Mouse (Mus musculus): ENCODE measurements around the gene Galnt2. TPM values are rescaled to one million over a fixed set of nuclear protein-coding genes. Genes with fewer than 3 reads are reported as not detected.
A peak's percentile ranks its signal among the peaks of the same experiment; 100 is the strongest.

The Galnt2 gene
- polyA plus RNA-seq, 1 experiment: 55.5 TPM

GRCm38 (mm10) chr8:124311111-124311510 is 79.9 kb downstream of the Galnt2 start:
- Histone ChIP-seq H3K79me3 (ENCODE audit: low read depth) (peaks cover 2% of the 10 kb centered on the region), H3K36me3 (ENCODE audit: control insufficient read depth, insufficient read depth) (peaks cover 20% of the 10 kb centered on the region), H3K79me2 (ENCODE audit: control insufficient read depth, insufficient read depth) (peaks cover 22% of the 10 kb centered on the region), H3ac (ENCODE audit: control insufficient read depth, insufficient read length, low read depth) (no peak overlapping the region), H3K4me3 (ENCODE audit: insufficient read depth, poor library complexity, severe bottlenecking) (no peak overlapping the region), H3K27me3 (ENCODE audit: control insufficient read depth, insufficient read depth, insufficient read length) (no peaks in the 10 kb centered on the region)
- TF ChIP-seq CTCF (IDR thresholded peaks at IDR 0.05; ENCODE audit: control insufficient read depth, insufficient read depth, insufficient read length) (no peak), MYOD1 (IDR thresholded peaks at IDR 0.05; ENCODE audit: control insufficient read depth, insufficient read length, low read depth) (no peak), MYOG (IDR thresholded peaks at IDR 0.05; ENCODE audit: control insufficient read depth, extremely low read depth, insufficient read length) (no peak), MAX (IDR thresholded peaks at IDR 0.05) (no peak), FOSL1 (IDR thresholded peaks at IDR 0.05; ENCODE audit: insufficient read depth, low read length, poor library complexity, severe bottlenecking) (no peak), USF1 (IDR thresholded peaks at IDR 0.05; ENCODE audit: low read depth) (no peak), CEBPB (IDR thresholded peaks at IDR 0.05; ENCODE audit: low read depth) (no peak)

GRCm38 (mm10) chr8:124311723-124312122 is 80.5 kb downstream of the Galnt2 start:
- peaks cover 22% of the 10 kb centered on the region for H3K79me2 ChIP-seq (ENCODE audit: control insufficient read depth, insufficient read depth)
- H3K27me3 ChIP-seq (ENCODE audit: control insufficient read depth, insufficient read depth, insufficient read length): no peaks in the 10 kb centered on the region
- H3K4me3 ChIP-seq (ENCODE audit: insufficient read depth, poor library complexity, severe bottlenecking): no peak overlapping the region
- peaks cover 20% of the 10 kb centered on the region for H3K36me3 ChIP-seq (ENCODE audit: control insufficient read depth, insufficient read depth)
- no peak overlapping the region for H3ac ChIP-seq (ENCODE audit: control insufficient read depth, insufficient read length, low read depth)
- TF ChIP-seq USF1 (IDR thresholded peaks at IDR 0.05; ENCODE audit: low read depth) (no peak), FOSL1 (IDR thresholded peaks at IDR 0.05; ENCODE audit: insufficient read depth, low read length, poor library complexity, severe bottlenecking) (no peak), MAX (IDR thresholded peaks at IDR 0.05) (no peak), MYOG (IDR thresholded peaks at IDR 0.05; ENCODE audit: control insufficient read depth, extremely low read depth, insufficient read length) (no peak), MYOD1 (IDR thresholded peaks at IDR 0.05; ENCODE audit: control insufficient read depth, insufficient read length, low read depth) (no peak), CEBPB (IDR thresholded peaks at IDR 0.05; ENCODE audit: low read depth) (no peak), CTCF (IDR thresholded peaks at IDR 0.05; ENCODE audit: control insufficient read depth, insufficient read depth, insufficient read length) (no peak)
- peaks cover 2% of the 10 kb centered on the region for H3K79me3 ChIP-seq (ENCODE audit: low read depth)

DNA sequence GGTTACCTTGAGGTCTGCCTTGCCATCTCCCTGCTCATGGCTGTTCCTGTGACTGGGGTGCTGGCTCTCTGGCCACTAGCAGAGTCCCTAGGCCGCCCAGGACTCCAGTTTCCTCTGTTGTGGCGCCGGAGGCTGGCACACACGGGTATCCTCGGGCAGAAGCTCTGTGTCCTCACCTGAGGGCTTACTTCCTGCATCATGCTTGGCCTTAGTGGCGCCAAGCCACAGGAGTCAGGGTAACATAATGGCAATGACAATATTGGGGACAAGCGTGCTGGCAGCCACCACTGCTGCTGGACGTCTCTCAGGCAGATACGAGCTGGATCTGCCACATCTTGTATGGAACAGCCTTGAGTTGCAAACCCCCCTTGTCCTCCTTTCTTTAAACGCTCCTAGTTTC is 81.0 kb downstream of the Galnt2 start:
- TF ChIP-seq FOSL1 (IDR thresholded peaks at IDR 0.05; ENCODE audit: insufficient read depth, low read length, poor library complexity, severe bottlenecking) (no peak), MYOG (IDR thresholded peaks at IDR 0.05; ENCODE audit: control insufficient read depth, extremely low read depth, insufficient read length) (no peak), CTCF (IDR thresholded peaks at IDR 0.05; ENCODE audit: control insufficient read depth, insufficient read depth, insufficient read length) (no peak), CEBPB (IDR thresholded peaks at IDR 0.05; ENCODE audit: low read depth) (no peak), USF1 (IDR thresholded peaks at IDR 0.05; ENCODE audit: low read depth) (no peak), MYOD1 (IDR thresholded peaks at IDR 0.05; ENCODE audit: control insufficient read depth, insufficient read length, low read depth) (no peak), MAX (IDR thresholded peaks at IDR 0.05) (no peak)
- Histone ChIP-seq H3K36me3 (ENCODE audit: control insufficient read depth, insufficient read depth) (peaks cover 20% of the 10 kb centered on the region), H3K79me3 (ENCODE audit: low read depth) (peaks cover 2% of the 10 kb centered on the region), H3ac (ENCODE audit: control insufficient read depth, insufficient read length, low read depth) (no peak overlapping the region), H3K79me2 (ENCODE audit: control insufficient read depth, insufficient read depth) (peaks cover 22% of the 10 kb centered on the region), H3K4me3 (ENCODE audit: insufficient read depth, poor library complexity, severe bottlenecking) (no peak overlapping the region), H3K27me3 (ENCODE audit: control insufficient read depth, insufficient read depth, insufficient read length) (no peaks in the 10 kb centered on the region)

DNA sequence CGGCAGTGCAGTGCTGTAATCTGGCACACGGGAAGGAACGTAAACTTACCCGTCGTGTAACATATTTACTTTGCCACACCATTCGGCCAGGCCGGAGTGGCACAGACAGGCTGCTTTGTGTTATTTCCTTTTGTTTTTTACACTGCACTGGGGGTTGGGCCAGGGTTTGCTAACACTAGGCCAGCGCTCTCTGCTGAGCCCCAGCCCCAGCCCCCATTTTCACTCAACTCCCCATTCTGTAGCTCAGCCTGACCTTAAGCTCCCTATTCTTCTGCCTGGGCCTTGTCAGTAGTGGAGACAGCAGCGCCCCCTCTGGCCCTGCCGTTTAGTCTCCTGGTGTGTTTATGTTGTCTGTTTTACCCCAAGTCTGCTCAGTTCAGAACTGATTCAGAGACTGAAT is 83.6 kb downstream of the Galnt2 start:
- Histone ChIP-seq H3K36me3 (ENCODE audit: control insufficient read depth, insufficient read depth) (peaks cover 15% of the 10 kb centered on the region), H3K27me3 (ENCODE audit: control insufficient read depth, insufficient read depth, insufficient read length) (no peaks in the 10 kb centered on the region), H3K4me3 (ENCODE audit: insufficient read depth, poor library complexity, severe bottlenecking) (no peak overlapping the region), H3ac (ENCODE audit: control insufficient read depth, insufficient read length, low read depth) (no peak overlapping the region), H3K79me3 (ENCODE audit: low read depth) (peaks cover 2% of the 10 kb centered on the region), H3K79me2 (ENCODE audit: control insufficient read depth, insufficient read depth) (peaks cover 37% of the 10 kb centered on the region)
- TF ChIP-seq CTCF (IDR thresholded peaks at IDR 0.05; ENCODE audit: control insufficient read depth, insufficient read depth, insufficient read length) (no peak), MAX (IDR thresholded peaks at IDR 0.05) (no peak), MYOG (IDR thresholded peaks at IDR 0.05; ENCODE audit: control insufficient read depth, extremely low read depth, insufficient read length) (no peak), CEBPB (IDR thresholded peaks at IDR 0.05; ENCODE audit: low read depth) (no peak)

DNA sequence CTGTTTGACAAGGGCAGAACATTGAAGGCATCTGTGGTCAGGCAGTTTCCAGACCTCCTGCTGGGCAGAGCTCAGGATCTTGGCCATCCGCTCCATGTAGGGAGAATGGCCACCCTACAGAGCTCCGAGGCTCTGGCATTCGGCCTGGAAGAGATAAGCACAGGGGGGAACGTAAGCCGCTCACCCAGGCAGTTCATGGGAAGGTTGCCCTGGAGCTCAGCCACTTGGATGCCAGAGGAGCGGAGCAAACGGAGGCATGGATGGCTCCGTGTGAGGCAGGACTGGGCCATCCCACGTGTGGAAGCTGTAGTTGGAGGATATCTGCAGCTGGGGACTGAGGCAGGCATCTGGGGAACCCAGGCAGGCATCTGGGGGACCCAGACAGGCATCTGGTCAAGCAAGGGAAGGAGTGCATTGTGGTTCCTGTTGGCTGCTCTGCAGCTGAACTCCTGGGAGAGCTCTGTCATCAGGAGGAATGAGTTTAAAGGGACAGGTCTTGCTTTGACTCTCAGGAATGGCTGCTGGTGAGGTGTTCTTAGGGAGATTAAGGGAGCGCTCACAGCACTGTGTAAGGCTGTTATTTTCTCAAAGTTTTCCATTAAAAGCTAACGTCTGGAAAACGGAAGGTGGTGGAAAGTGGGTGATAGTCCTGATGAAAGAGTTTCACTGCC is 85.4 kb downstream of the Galnt2 start:
- peak overlapping the region; percentile 23 for H3ac ChIP-seq (ENCODE audit: control insufficient read depth, insufficient read length, low read depth)
- TF ChIP-seq MAX (IDR thresholded peaks at IDR 0.05): no peak
- TF ChIP-seq CEBPB (IDR thresholded peaks at IDR 0.05; ENCODE audit: low read depth): no peak
- TF ChIP-seq USF1 (IDR thresholded peaks at IDR 0.05; ENCODE audit: low read depth): no peak
- no peak for TF ChIP-seq CTCF (IDR thresholded peaks at IDR 0.05; ENCODE audit: control insufficient read depth, insufficient read depth, insufficient read length)
- TF ChIP-seq FOSL1 (IDR thresholded peaks at IDR 0.05; ENCODE audit: insufficient read depth, low read length, poor library complexity, severe bottlenecking): no peak
- TF ChIP-seq MYOD1 (IDR thresholded peaks at IDR 0.05; ENCODE audit: control insufficient read depth, insufficient read length, low read depth): no peak
- TF ChIP-seq MYOG (IDR thresholded peaks at IDR 0.05; ENCODE audit: control insufficient read depth, extremely low read depth, insufficient read length): no peak
- H3K79me3 ChIP-seq (ENCODE audit: low read depth): peaks cover 4% of the 10 kb centered on the region
- H3K36me3 ChIP-seq (ENCODE audit: control insufficient read depth, insufficient read depth): peaks cover 6% of the 10 kb centered on the region
- no peak overlapping the region for H3K4me3 ChIP-seq (ENCODE audit: insufficient read depth, poor library complexity, severe bottlenecking)
- H3K79me2 ChIP-seq (ENCODE audit: control insufficient read depth, insufficient read depth): peaks cover 37% of the 10 kb centered on the region
- H3K27me3 ChIP-seq (ENCODE audit: control insufficient read depth, insufficient read depth, insufficient read length): no peaks in the 10 kb centered on the region

All from C2C12 (cell line).